In genomic region chr5:37716505-37717372, GRCm38 (mm10) we compare ENCODE assay signal across 8 mouse cellular contexts. TPM values are rescaled to one million over a fixed set of nuclear protein-coding genes. Genes with fewer than 3 reads are reported as not detected.
DNase-seq lines count a peak whose midpoint lies in the region; ATAC-seq lines count a peak whose summit lies in the region.

Gene Stk32b (minus strand): TSS chr5:37717171.

- H3K4me2 ChIP-seq in lung, embryonic 15.5 days, result peak within 1 kb of the TSS; percentile 76
- H3K4me2 ChIP-seq in forebrain, embryonic 11.5 days (ENCODE audit: low read depth, low read length, severe bottlenecking), result peak within 1 kb of the TSS; percentile 82
- peak within 1 kb of the TSS; percentile 64 for H3K4me2 ChIP-seq in hindbrain, embryonic 14.5 days (replicated peaks)

- ATAC-seq in lung, embryonic 15.5 days (ENCODE audit: borderline replicate concordance, extremely low read depth, low FRiP score, low TSS enrichment), result peak; percentile 77
- peak; percentile 90 for ATAC-seq in forebrain, embryonic 11.5 days (replicated peaks; ENCODE audit: low FRiP score)
- peak; percentile 89 for ATAC-seq in hindbrain, embryonic 14.5 days (ENCODE audit: low FRiP score)

- peak within 1 kb of the TSS; percentile 37 for H3K4me3 ChIP-seq in lung, embryonic 15.5 days
- peak within 1 kb of the TSS; percentile 47 for H3K4me3 ChIP-seq in forebrain, embryonic 11.5 days (ENCODE audit: low read depth, low read length)
- H3K4me3 ChIP-seq in hindbrain, embryonic 14.5 days (replicated peaks; ENCODE audit: low read length), result peak within 1 kb of the TSS; percentile 51
- peak within 1 kb of the TSS; percentile 60 for H3K4me3 ChIP-seq in limb, embryonic 10.5 days

- no peak for DNase-seq in lung, postnatal 25 days (ENCODE audit: low spot score)
- peak; percentile 86 for DNase-seq in forebrain, embryonic 11.5 days (ENCODE audit: low spot score)
- DNase-seq in hindbrain, embryonic 14.5 days (ENCODE audit: low spot score), result peak; percentile 77
- peak; percentile 66 for DNase-seq in limb, embryonic 10.5 days (ENCODE audit: low spot score)
- DNase-seq in neural tube, embryonic 10.5 days (ENCODE audit: extremely low spot score, low spot score), result peak; percentile 57
- DNase-seq in MN1 (ENCODE audit: low spot score), result no peak
- DNase-seq in urinary bladder, postnatal 25 days (ENCODE audit: low spot score), result no peak

- 0 out of 2 replicates have a peak within 1 kb of the TSS, but pooled peaks have one; percentile 14 for H3K9ac ChIP-seq in lung, embryonic 15.5 days
- H3K9ac ChIP-seq in forebrain, embryonic 11.5 days (ENCODE audit: low read length), result peak within 1 kb of the TSS; percentile 60
- peak within 1 kb of the TSS; percentile 84 for H3K9ac ChIP-seq in hindbrain, embryonic 14.5 days

- no peaks in the 10 kb centered on the region for H3K9me3 ChIP-seq in lung, embryonic 15.5 days
- H3K9me3 ChIP-seq in forebrain, embryonic 11.5 days (ENCODE audit: control insufficient read depth, low read length), result no peaks in the 10 kb centered on the region
- H3K9me3 ChIP-seq in hindbrain, embryonic 14.5 days (ENCODE audit: control insufficient read depth, low read length), result no peaks in the 10 kb centered on the region
- H3K9me3 ChIP-seq in limb, embryonic 10.5 days (replicated peaks), result no peaks in the 10 kb centered on the region

- WGBS in lung, embryonic 15.5 days, result under 1% methylated on average over 39 of the region's 40 CpGs
- 1% methylated on average over 40 of the region's 40 CpGs for WGBS in forebrain, embryonic 11.5 days
- WGBS in hindbrain, embryonic 14.5 days, result under 1% methylated on average over 38 of the region's 40 CpGs
- WGBS in limb, embryonic 10.5 days, result 1% methylated on average over 40 of the region's 40 CpGs

- H3K4me1 ChIP-seq in lung, embryonic 15.5 days, result peaks cover 7% of the 10 kb centered on the region
- H3K4me1 ChIP-seq in forebrain, embryonic 11.5 days (replicated peaks; ENCODE audit: control insufficient read depth, insufficient read depth, low read length), result peaks cover 2% of the 10 kb centered on the region; the same call in 1 of the 2 replicates
- 0 out of 2 replicates have a peak, but pooled peaks cover 7% of the 10 kb centered on the region for H3K4me1 ChIP-seq in hindbrain, embryonic 14.5 days (replicated peaks; ENCODE audit: control insufficient read depth, insufficient read depth, low read length)
- peaks cover 19% of the 10 kb centered on the region for H3K4me1 ChIP-seq in limb, embryonic 10.5 days

- peaks cover 33% of the 10 kb centered on the region for H3K27me3 ChIP-seq in lung, embryonic 15.5 days
- peaks cover 3% of the 10 kb centered on the region for H3K27me3 ChIP-seq in forebrain, embryonic 11.5 days (ENCODE audit: control insufficient read depth, insufficient read depth, low read length)
- peaks cover 7% of the 10 kb centered on the region; the same call in 1 of the 2 replicates for H3K27me3 ChIP-seq in hindbrain, embryonic 14.5 days (ENCODE audit: control insufficient read depth, insufficient read depth, low read length)
- H3K27me3 ChIP-seq in limb, embryonic 10.5 days (ENCODE audit: low read depth, poor library complexity, severe bottlenecking), result peaks cover 56% of the 10 kb centered on the region

- no peaks in the 10 kb centered on the region for H3K36me3 ChIP-seq in lung, embryonic 15.5 days
- H3K36me3 ChIP-seq in forebrain, embryonic 11.5 days (ENCODE audit: control insufficient read depth, insufficient read depth, low read length), result no peaks in the 10 kb centered on the region
- H3K36me3 ChIP-seq in hindbrain, embryonic 14.5 days (replicated peaks; ENCODE audit: control insufficient read depth, insufficient read depth), result no peaks in the 10 kb centered on the region
- H3K36me3 ChIP-seq in limb, embryonic 10.5 days, result no peaks in the 10 kb centered on the region

- H3K27ac ChIP-seq in lung, embryonic 15.5 days, result no peak within 1 kb of the TSS
- no peak within 1 kb of the TSS for H3K27ac ChIP-seq in forebrain, embryonic 11.5 days (ENCODE audit: low read depth, low read length)
- H3K27ac ChIP-seq in hindbrain, embryonic 14.5 days, result peak within 1 kb of the TSS; percentile 84
- peak within 1 kb of the TSS; percentile 61 for H3K27ac ChIP-seq in limb, embryonic 10.5 days

RNA-seq across cellular contexts. Expression of gene Stk32b, which starts in this region (rescaled TPM):
- polyA plus RNA-seq in lung, embryonic 15.5 days (2015; fragmentation: Nextera tagmentation; extraction: Ambion mirVana), result 0.33 and 0.45 TPM in 2 replicates
- polyA plus RNA-seq in forebrain, embryonic 11.5 days (2014; fragmentation: Nextera tagmentation; extraction: Ambion mirVana), result 2.4 and 4.3 TPM in 2 replicates
- polyA plus RNA-seq in hindbrain, embryonic 14.5 days (2014; fragmentation: Nextera tagmentation; extraction: Ambion mirVana), result 39.6 and 45.3 TPM in 2 replicates
- 0.05 and 0.18 TPM in 2 replicates for polyA plus RNA-seq in limb, embryonic 10.5 days (2016; fragmentation: Nextera tagmentation; extraction: Ambion mirVana)

Comparison
In these comparisons a context has a peak if more than half of its experiments do, and no peak if none do; other contexts are left out.
1. Peak in ATAC-seq, H3K4me3 ChIP-seq, H3K9ac ChIP-seq and H3K4me2 ChIP-seq in lung, embryonic 15.5 days; RNA of the gene not detected or under 1 TPM.
2. Peak in DNase-seq, H3K4me3 ChIP-seq and H3K27ac ChIP-seq in limb, embryonic 10.5 days; RNA of the gene not detected or under 1 TPM.
3. H3K9ac ChIP-seq: peak in every context shown above with its lines; median percentile 84 in hindbrain, embryonic 14.5 days; 60 in forebrain, embryonic 11.5 days; 14 in lung, embryonic 15.5 days.
4. DNase-seq: peak in forebrain, embryonic 11.5 days (single experiment), hindbrain, embryonic 14.5 days (single experiment) and neural tube, embryonic 10.5 days (single experiment); none in lung, postnatal 25 days (single experiment), MN1 (single experiment) and urinary bladder, postnatal 25 days (single experiment).
5. Peak in every context shown above with its lines, with median percentiles within 50 percentile points of each other: ATAC-seq, H3K4me2 ChIP-seq and H3K4me3 ChIP-seq.